Mouse (Mus musculus) urinary bladder, postnatal 25 days (tissue): ENCODE data around the gene A930004D18Rik.
"Not testable (repeated sequence)": the region's sequence is repeated elsewhere in the genome, so short reads cannot be mapped to it uniquely, and the experiment has no call there.

Experiments
- DNase-seq: peaks from one replicate; pipeline ENCODE4 v3.0.0; 2022; ENCODE audit warnings: low spot score

Gene A930004D18Rik

DNA sequence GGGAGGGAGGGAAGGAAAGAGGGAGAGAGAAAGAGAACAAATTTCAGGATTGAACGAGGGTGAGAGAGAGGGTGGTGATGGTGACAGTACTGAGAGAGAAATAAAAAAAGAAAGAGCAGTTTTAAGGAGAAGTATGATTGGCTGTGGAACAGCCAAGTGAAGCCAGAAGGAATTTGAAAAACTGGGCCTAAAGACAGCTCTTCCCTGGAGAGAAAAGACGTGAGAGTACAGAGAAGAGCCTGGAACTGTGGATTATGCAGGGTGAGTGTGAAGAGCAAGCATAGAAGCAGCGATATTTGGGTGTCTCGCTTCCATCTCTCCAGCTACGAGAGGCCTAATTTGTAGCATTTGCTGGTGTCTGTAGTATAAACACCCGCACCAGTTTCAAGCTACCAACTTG, 26.3 kb downstream of the A930004D18Rik start:
- no peak for DNase-seq

DNA sequence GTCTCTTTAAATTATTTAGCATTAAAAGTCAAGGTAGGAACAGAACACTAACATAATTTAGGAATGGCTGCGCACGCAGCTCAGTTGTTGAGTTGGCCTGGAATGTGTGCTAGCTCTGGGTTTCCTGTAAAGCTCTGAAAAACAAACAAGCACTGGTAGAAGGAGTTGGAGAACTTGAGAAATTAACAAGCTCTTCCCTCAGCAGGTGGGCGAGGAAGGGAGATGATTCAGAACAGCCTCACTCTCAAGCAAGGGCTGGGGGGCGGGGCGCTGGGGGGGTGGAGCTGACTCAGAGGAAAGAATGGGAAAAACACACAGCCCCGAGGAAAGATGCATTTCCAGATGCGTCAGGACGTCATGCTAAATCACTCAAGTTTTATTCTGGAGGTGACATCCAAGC, 32.4 kb downstream of the A930004D18Rik start:
- DNase-seq: no peak

DNA sequence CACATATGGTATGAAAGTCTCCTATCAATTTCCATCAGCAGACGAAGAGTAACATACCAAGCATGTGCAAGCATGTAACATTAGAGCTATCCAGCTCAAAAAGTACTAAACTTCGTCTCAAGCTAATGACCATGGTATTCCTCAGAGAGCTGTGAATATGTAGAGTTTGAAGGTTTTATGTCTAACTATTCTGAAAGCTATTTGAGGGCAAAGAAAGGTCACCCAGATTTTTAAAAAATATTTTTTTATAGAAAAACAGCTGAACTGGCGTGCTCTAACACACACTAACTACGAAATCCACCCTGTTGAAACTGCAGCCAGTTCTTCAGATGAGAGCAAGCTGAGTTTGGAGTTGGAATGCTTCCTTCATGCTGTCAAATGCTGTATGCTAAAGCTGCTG, 33.3 kb downstream of the A930004D18Rik start:
- DNase-seq: no peak

DNA sequence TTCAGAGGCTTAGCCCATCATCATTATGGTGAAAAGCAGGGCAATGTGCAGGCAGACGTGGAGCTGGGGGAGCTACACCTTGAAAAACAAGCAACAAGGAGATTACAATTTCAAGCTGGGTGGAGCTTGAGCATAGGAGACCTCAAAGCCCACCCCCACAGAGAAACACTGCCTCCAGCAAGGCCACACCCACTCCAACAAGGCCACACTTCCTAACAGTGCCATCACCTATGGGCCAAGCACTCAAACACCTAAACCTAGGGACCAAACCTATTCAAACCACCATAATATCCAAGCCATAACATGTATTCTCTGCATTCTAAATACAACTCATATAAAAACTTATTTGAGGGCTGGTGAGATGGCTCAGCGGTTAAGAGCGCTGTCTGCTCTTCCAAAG, 35.2 kb downstream of the A930004D18Rik start:
- DNase-seq: no peak

DNA sequence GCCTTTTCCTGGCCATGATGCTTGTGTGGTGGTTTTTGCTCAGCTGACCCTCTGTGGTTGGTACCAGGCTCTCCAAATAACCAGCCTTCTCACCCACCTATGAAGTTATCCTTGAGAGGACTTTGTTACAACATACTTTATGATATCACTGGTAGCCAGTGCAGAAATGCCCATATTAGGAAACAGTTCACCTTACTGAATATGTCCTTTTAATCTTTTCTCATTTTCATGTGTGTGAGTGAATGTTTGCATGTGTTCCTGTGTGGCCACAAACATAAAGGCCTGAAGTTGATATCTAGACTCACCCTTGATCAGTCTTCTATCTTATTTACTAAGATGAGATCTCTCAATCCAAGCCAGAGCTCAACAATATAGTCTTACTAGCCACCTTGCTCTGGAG, 40.7 kb downstream of the A930004D18Rik start, which contains the start of gene H2al2a:
TSS of gene H2al2a (minus strand) at position 101 of the 400 bp plus-strand sequence.
- DNase-seq: no peak

DNA sequence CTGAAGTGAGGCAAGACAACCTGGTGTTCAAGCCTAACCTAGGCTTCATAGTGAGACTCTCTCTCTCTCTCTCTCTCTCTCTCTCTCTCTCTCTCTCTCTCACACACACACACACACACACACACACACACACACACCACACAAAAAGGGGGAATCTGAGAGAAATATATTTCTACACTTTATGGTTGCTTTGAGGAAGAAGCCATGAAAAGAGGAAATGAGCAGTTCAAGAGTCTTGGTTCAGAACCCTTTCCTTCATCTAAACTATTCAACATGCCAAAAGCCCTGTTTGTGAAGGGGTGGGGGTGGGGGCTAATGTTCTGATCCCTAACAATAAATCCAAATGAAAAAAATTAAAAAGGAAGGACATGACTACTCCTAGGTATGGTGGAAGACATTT, 48.0 kb downstream of the A930004D18Rik start:
- no peak for DNase-seq

DNA sequence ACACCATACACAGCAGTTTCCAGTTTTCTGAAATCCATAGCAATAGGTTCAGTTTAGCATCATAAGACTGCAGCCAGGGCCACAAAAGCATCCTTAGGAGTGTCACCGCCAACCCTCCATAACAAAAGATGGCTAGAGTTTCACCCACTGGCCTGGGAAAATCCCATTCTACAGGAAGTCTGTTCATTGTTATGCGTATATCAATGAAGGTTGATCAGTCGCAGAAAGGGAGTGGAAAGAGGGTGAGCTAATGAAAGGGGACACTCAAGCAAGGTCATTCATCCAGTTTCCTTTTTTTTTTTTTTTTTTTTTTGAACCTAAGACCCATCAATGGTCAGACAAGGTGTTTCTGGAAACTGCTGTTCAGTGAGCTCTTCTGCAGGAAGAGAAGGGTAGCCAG, 48.4 kb downstream of the A930004D18Rik start:
- no peak for DNase-seq

DNA sequence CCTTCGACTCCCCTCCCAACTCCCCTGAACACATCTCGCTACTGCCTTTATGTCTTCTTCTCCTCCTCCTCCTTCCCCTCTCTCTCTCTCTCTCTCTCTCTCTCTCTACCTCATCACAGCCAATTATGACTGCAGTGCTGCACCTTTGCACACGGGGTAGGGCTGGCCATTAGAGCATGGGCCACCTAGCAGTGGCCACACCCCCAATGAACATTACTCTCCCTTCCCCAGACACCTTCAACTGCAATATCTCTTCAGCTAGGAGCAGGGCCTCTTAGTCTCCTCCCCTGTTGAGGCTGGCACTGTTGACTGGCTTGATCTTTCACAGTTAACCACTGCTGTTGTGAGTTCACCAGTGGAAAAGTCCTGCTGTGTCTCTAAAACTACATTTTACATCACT, 50.8 kb downstream of the A930004D18Rik start:
- no peak for DNase-seq

DNA sequence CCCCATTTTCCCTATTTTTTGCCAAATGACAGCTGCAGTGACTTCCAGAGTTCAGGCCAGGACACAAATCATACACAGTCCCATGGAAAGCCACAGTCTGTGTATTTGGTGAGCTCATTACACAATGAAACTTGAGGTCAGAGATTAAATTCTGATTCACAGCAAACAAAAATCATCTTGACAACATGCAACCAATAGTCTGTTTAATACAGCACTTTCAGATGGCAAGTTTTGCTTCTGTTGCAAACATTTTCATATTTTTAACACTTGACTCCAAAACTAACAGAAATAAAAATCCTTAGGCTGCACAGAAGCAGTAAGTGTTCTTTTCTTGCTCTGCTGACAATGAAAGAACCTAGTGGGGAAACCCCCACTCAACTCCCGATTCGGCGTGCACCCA, 52.8 kb downstream of the A930004D18Rik start:
- no peak for DNase-seq

DNA sequence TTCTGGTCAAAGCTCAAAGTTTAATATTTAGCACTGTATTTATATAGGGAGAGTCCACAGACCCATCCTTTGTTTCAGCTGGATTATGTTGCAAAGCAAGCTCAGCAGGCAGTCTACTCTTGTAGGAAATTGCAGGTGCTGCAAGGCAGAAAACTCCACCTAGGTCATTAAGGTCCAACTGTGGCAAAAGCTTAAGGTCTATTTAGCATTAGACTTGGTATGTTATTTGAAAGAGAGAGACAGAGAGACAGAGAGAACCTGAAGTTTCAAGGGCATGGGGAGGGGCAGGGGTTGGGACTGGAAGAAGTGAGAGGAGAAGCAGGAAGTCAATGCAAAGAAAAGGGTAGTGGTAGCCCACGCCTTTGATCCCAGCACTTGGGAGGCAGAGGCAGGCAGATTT, 54.8 kb downstream of the A930004D18Rik start:
- DNase-seq: no peak

DNA sequence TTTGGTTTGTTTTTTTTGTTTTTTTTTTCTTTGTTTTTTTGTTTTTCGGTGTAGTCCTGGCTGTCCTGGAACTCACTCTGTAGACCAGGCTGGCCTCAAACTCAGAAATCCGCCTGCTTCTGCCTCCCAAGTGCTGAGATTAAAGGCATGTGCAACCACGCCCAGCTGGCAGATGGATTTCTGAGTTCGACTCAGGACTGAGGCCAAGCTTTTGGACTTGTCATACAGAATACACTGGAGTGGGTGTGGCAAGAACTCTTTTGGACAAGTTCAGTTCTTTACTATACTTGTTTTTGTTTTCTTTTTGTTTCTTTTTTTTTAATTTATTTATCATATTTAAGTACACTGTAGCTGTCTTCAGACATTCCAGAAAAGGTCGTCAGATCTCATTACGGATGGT, 58.8 kb downstream of the A930004D18Rik start:
- DNase-seq: no peak

DNA sequence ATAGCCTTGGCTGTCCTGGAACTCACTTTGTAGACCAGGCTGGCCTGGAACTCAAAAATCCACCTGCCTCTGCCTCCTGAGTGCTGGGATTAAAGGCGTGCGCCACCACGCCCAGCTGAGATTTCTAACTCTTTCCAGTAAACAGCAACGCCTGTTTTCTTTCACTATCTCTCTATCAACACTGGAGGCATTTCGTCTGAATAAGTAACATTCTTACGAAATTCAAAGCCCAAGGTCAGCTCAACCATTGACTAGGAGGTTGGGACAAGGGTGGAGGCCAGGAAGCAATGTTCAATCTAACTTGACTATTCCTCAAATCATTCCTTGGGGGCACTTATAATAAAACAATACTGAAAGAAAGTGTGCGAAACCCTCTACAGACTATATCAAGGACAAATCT, 59.3 kb downstream of the A930004D18Rik start:
- not testable (repeated sequence) for DNase-seq

DNA sequence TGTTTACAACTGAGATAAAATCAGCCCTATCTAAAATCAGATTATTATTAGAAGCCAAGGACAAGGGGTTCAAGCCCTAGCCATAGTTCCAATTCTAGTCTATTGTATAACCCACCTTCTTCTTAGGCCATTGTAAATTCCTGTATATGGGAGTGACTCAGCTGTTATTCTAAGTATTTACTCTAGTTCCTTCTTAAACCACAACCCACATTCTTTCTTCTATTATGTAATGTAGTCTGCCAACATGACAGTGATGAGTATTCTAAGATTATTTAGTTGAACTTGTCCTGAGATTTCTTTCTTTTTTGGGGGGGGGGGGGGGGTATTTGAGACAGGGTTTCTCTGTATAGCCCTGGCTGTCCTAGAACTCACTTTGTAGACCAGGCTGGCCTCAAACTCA, 59.9 kb downstream of the A930004D18Rik start:
- DNase-seq: not testable (repeated sequence)

DNA sequence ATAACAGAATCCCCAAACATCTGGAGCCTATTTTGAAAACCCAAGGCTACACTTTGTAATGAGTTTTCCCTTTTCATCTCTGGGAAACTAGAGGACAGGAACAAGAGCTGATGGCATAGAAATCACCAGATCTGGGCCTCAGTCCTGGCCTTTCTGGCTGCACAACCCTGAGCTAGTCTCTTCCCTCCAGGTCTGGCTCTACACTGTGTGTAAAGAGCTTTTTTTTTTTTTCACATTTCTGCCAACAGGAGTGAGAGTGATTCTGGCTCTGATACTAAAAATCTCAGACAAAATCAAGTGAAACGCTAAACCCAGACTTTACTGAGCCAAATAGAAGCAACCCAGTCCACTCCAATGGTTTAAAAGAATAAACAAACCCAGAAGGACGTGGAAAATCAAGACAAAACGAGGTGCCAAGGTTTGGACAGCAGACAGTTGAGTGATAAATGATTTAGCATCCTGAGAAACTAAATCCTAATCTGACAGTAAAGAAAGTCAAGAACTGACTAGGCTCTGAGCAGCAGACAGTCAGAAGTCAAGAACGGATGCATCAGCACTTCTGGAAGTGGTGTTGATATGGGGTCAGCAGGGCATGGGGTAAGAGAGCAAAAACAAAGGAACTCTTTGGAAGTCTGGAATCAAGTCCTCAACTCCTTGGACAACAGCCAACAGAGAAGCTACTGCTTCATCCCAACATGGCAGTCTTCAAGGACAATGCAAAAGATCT, 61.8 kb downstream of the A930004D18Rik start:
- DNase-seq: no peak
